Mouse (Mus musculus): ENCODE data around the gene Trp53bp2. TPM values are rescaled to one million over a fixed set of nuclear protein-coding genes. Genes with fewer than 3 reads are reported as not detected.

Gene Trp53bp2
- polyA plus RNA-seq, 1 experiment, result 24.4 TPM

DNA sequence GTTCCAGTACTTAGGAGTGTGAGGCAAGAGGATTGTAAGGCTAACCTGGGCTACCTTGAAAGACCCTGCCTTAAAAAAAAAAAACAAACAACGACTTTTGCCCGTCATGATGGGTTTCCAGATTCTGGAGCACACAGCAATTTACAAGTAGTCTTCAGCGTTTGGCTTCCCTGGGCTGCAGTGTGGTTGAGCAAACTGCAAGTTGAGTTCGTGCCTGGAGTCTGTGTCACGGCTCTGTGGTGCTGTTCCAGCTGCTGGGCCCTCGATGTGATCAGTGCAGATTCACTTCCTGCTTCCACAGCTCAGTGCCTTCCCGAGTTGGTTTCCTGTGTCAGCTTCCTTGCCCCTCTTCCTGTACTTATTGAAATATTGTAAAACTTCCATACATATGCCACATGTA, 52.3 kb downstream of the Trp53bp2 start:
- DNase-seq (ENCODE audit: low read depth), result no peak

- no peak for DNase-seq (ENCODE audit: low read depth)
Observed at GRCm38 (mm10) chr1:182461813-182462212, 52.8 kb downstream of the Trp53bp2 start.

- DNase-seq (ENCODE audit: low read depth), result no peak
Observed at GRCm38 (mm10) chr1:182465309-182465708, 56.3 kb downstream of the Trp53bp2 start.

DNA sequence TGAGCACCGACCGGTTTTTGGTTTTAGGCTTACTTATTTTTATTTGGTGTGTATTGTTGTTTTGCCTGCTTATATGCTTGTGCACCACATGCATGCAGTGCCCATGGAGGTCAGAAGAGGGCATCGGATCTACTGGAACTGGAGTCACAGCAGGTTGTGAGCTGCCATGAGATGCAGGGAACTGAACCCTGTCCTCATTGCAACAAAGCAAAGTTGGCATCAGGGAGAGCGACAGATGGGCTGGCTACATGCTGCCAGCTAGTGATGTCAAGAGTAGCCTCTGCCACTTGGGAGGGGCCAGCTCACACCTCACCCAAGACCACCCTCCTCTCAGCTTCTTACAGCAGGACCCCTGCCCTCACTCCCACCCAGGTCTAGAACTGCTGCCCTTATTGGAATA, 57.0 kb downstream of the Trp53bp2 start:
- DNase-seq (ENCODE audit: low read depth), result no peak

DNA sequence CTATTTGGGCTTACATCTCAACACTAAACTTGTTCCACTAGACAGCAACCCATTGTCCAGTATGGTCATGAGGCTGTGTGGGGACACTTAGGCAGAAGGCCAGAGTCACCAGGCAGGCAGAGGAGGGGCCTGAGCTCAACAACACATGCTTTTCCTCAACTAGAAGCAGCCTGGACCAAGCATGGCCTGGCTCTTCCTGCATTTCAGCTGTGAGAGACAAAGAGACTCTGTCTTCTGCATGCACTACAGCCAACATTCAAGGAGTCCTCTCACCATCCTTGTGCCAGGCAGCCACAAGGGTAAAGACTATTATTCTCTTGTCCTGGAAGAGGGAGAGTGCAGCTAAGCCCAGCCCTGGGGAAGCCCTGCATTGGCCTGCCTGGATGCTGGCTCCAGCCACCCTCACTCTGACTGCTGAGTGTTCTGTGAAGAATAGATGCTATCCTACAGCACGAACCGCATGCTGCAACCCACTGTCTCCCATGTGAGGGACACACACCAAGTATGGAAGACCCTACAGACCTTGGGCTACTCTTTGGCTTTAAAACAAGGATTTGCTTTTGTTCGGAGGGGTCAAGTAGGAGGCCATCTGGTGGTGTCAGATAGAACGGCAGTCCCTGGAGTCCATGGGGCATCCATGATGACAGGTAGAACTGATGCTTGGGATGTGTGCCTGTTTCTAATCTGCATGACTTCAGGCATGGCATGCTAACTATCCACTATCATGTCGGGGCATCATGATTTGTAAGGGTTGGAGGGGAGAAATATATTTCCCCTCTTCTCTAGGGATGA, 66.2 kb downstream of the Trp53bp2 start:
- DNase-seq (ENCODE audit: low read depth), result no peak

DNA sequence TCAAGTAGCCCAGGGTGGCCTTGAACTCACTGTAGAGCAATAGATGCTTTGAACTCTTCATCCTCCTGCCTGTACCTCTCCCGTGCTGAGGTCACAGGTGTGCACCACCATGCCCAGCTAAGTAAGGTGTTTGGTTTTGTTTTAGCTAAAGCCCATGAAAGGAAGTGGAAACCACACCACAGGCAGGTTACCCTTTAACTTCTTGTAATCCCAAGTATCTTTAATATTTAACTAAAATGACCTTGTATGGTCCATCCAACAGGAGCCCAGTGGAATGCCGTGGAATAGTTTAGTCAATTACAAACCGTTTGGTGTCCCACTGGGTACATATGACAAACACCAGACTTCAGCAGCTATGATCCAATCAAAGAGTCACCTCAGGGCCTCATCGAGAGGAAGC, 70.0 kb downstream of the Trp53bp2 start:
- no peak for DNase-seq (ENCODE audit: low read depth)

GRCm38 (mm10) chr1:182481138-182481537, 72.2 kb downstream of the Trp53bp2 start:
- no peak for DNase-seq (ENCODE audit: low read depth)

DNA sequence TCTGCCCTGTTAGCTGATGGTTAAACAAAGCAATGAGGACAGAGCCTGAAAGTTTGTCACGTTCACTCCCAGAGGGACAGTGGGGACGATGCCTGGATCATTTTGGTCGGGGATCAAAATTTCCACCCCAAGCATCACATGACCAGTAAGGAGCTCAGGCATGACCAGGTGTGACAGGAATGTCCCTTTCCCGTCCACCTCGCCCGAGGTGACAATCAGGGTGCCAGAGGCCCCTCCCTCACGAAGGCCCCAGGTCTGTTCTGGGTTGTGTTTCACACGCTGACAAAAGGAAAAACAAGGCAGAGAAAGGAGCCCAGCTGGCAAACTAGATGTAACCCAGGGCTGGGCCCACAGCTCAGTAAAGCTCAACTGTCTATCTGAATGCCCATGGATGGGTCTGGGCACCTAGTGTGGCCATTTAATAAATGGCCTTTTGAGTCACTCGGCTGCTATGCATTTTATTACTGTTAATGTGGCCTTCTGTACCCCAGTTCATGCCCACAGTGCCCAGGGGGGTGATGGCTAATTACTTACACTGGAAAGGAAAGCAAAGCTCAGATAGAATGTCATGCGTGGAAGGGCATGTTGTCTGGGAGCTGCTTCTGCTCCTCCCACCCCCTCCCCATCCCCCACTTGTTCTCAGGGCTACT, 72.8 kb downstream of the Trp53bp2 start:
- DNase-seq (ENCODE audit: low read depth), result no peak

DNA sequence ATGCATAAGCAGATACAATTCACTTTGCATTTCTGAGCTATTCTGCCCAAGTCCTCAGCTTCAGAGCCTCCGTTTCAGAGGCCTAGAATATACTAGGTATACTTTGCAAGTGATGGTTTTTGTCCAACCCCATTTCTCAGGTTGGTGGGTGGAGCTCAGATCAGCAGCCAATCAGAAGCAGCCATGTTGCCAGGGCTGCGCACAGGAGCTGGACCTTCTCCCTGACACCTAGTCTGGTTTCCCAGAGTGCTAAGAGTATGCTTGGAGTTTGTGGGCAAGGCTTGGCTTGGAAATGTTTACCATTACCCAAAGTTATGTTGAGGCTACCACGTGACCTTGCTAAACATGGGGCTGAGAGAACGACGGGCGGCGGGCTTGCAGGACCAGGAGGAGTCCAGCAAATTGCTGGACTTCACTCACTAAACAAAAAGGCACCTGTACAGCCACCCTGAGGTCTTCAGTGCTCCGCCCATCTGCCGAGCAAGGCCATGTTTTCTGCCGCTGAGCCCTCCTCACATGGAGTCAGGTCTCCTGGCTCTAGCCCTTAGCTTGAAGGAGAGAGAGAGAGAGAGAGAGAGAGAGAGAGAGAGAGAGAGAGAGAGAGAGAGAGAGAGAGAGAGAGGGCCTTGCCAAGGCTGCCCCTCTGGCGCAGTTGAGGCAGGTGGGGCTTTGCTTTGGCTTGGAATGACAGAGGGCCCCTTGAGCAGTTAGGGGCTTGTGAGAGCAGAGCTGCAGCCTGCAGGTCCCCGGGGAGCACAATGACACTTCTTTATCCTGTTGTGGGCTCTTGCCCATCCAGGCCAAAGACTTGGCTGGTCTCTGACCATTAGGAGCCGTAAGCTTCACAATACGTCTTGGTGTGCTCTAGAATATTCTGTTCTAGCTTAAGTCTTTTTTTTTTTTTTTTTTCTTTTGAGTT, 74.3 kb downstream of the Trp53bp2 start:
- no peak for DNase-seq (ENCODE audit: low read depth)

DNA sequence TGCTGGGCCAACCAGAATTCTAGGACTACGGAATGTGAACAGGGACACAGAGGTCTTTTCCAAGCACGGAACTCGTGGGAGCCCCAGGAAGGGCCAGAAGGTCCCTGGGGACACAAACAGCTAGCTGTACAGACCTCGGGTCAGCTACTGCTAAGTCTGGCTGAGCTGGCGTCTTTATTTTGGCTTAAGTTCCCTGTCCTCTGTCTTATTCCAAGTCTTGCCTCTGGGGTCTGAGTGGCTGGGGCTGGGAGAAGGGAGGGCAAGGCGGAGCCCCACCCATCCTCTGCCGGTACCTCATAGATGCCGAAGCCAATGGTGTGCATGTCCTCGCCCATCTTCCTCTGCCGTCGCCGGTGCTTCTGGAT, 74.9 kb downstream of the Trp53bp2 start:
- no peak for DNase-seq (ENCODE audit: low read depth)

- no peak for DNase-seq (ENCODE audit: low read depth)
Observed at GRCm38 (mm10) chr1:182488503-182488902, 79.5 kb downstream of the Trp53bp2 start.

GRCm38 (mm10) chr1:182489803-182490452, 81.0 kb downstream of the Trp53bp2 start:
- DNase-seq (ENCODE audit: low read depth), result peak; percentile 50

DNA sequence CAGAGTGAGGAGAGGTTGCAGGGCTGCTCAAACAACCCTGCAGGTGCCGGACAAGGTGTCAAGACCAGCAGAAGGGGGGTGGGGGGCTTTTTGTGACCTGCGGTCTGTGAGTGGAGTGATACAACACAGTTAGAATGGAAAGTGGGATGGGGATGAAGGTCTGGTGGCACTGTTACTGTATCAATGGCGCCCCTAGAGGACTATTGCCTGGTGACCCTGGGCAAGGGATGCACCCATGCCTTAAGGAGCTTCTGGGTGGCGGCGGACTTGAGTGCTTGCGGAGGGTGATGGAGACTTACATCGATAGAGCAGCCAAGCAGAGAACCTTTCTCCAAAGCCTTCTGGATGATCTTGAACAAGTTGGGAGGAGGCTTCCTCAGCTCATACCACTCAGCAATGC, 81.6 kb downstream of the Trp53bp2 start:
- DNase-seq (ENCODE audit: low read depth), result no peak

DNA sequence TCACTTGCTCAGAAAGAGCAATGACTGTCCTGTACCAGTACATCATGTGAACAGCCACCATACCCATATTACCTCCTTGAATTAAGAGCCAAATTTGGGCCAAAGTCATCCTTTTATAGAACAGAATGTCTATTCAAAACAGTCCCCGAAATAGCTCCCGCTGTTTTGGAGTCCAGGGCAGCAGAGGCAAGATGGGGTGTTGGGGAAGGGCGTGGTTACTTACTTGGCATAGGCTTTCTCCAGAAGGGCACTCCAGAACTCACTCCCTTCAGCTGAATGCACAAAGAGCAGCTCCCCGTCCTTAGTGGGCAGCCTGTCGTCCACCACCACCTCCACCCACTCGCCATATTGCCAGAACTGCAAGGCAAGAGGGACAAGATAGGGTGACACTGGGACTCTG, 82.9 kb downstream of the Trp53bp2 start:
- DNase-seq (ENCODE audit: low read depth), result no peak

DNA sequence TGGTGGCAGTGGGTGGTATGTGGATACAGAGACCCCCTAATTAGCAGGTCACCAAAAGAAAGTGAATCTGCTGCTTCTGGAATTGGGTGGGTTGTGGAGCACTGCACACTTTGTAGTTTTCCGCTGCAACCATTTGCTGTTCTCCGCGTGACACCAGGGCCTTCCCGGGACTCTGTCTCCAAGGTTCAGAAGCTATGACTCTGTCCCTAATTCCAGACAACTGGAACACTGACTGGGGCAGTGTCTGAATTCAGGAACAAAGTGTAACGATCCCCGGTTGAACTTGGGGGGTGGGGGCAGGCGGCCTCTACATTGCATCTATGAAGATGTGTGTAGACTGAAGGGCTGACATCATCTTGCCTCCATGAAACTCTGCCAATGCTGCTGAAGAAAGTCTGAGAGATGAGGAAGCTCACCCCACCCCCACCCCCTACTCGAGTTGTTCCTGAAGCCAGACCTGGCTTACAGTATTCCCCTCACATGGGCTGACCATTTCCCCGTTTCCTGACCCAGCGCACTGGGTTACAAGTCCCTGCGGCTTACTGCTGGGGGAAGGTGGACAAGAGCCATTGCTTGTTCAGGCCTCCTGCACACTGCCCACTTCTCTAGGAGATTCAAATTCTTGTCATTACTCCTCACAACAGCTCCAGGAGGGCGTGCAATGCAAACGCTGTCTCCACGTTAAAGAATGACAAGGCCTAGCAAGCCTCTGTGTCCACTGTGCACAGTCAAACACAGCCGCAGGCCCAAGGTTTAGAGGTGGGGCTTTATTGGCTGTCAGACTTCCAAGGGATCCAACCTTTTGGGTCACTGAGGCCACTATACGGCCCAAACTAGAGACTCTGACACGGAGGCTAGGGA, 85.5 kb downstream of the Trp53bp2 start:
- DNase-seq (ENCODE audit: low read depth), result no peak

- peak; percentile 85 for DNase-seq (ENCODE audit: low read depth)
Observed at GRCm38 (mm10) chr1:182496685-182497084, 87.7 kb downstream of the Trp53bp2 start.

DNA sequence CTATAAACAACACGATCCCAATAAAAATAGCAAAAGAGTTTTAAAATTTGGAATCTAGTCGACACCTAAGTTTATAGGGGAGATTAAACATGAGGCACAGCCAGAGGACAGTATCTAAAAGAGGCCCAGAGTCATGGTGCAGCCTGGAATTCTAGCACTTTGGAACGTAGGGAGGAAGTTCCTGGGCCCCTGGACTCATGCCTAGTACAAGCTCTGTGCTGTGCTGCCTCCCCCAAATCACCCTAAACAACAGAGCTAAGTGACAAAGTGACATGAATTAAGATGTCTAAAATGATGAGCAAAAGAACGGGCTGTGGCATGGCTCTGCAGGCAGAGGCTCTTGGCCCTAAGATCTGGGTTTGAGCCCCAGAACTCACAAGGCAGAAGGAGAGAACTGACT, 88.8 kb downstream of the Trp53bp2 start:
- no peak for DNase-seq (ENCODE audit: low read depth)

DNA sequence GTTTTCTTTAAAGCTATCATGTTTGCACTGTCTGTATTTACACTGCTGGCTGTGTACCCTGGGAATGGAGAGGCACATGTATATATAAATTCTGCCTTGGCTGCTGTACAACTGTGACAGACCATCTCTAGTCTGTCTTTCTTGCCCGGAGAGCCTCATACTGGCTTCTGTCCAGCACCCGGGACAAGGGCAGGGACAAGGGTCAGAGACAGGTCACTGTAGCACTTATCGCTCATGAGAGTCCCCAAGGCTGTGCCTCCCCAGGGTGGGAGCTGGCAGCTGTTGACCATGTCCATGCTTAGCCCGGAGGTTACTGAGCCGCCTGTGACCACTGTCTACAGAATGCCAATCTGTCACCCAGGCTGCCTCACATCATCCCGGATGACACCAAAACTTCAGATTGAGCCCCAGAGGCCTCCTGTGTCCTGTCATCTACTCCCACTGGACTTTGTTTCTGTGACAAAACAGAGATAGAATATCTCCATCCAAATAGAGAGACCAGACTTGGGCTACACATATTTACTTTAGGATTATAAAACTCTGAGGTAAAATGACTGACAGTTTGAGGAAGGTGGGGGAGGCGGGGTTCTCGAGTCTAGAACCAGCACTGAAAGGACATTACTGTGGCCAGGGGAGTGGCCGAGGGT, 90.6 kb downstream of the Trp53bp2 start:
- no peak for DNase-seq (ENCODE audit: low read depth)

DNA sequence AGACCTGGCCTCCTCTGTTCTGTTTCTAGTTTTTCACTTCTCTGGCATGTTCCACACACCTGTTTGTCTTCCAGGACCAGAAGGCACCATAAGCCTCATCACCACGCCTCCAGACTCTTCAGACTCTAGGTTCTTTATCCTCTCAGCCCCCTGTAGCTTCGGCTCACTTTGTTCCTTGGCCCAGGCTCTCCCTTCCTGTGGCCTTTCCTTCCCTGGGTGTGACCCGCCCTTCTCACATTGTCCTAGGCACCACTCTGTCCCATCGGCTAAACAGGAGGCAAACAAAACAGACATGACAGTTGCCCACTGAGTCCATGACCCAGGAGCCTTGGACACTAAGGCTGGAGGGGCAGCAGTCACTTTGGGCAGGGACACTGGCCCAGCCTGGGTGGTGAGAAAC, 91.3 kb downstream of the Trp53bp2 start:
- no peak for DNase-seq (ENCODE audit: low read depth)

DNA sequence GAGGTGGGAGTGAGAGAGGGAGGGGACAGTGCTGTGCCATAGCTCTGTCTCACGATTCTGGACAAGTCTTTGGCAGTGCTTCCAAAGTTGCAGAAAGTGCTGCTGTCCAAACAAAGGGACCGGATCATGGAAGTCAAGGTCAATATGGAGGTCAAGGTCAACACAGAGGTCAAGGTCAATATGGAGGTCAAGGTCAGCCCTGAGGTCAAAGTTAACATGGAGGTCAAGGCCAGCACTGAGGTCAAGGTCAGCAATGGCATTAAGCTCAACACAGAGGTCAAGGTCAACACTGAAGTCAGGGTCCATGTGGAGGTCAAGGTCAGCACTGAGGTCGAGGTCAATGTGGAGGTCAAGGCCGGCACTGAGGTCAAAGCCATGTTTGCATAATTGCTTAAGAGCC, 91.9 kb downstream of the Trp53bp2 start:
- DNase-seq (ENCODE audit: low read depth), result no peak
